Mouse (Mus musculus) C2C12 (cell line): ENCODE results near the gene Wdr86.

Source experiments
- CEBPB ChIP-seq: IDR thresholded peaks from one replicate; pipeline ENCODE4 v1.6.1; 2011; ENCODE audit warnings: low read depth, mild to moderate bottlenecking, control low read depth, moderate library complexity
- CTCF ChIP-seq: IDR thresholded peaks from one replicate; pipeline ENCODE4 v1.5.1; 2011; ENCODE audit not compliant: control insufficient read depth, insufficient read depth, insufficient read length
- FOSL1 ChIP-seq: IDR thresholded peaks from one replicate; pipeline ENCODE4 v1.8.0; 2011; ENCODE audit warnings: mild to moderate bottlenecking, low read length; ENCODE audit not compliant: poor library complexity, insufficient read depth, severe bottlenecking
- MAX ChIP-seq: IDR thresholded peaks from one replicate; pipeline ENCODE4 v1.6.1; 2011; ENCODE audit warnings: mild to moderate bottlenecking, control low read depth
- MYOD1 ChIP-seq: IDR thresholded peaks from one replicate; pipeline ENCODE4 v1.6.1; 2011; ENCODE audit warnings: low read depth; ENCODE audit not compliant: control insufficient read depth, insufficient read length
- MYOG ChIP-seq: IDR thresholded peaks from one replicate; pipeline ENCODE4 v1.6.1; 2011; ENCODE audit not compliant: control insufficient read depth, insufficient read length; ENCODE audit errors: extremely low read depth
- USF1 ChIP-seq: IDR thresholded peaks from one replicate; pipeline ENCODE4 v1.6.1; 2011; ENCODE audit warnings: low read depth, mild to moderate bottlenecking, control low read depth, moderate library complexity

- TF ChIP-seq CTCF (peak; percentile 93), USF1 (no peak), MYOD1 (no peak), MAX (no peak), FOSL1 (no peak), CEBPB (no peak), MYOG (no peak)
These were observed 20.1 kb upstream of the Wdr86 start for GRCm38 (mm10) chr5:24750321-24751304.
